In the genomic region with DNA sequence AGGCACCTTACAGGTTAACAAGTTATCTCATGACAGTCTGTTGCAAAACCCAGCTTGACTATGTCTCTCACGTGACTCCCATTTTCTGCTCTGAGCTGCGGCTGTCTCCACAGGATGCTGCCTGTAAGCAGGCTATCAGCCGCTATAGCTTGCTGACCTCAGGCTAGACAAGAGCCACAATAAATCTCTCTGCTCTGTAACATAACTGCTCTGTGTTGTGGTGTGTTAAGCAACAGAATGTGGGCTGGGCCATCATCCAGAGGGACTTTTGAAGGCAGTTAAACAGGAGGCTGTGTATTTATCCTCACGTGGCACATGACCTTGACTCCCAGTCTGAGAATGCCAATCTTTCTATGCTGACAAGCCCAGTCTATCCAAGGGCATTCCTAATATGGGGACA, we compare ENCODE assay signal across 18 mouse cellular contexts.
A peak's percentile ranks its signal among the peaks of the same experiment; 100 is the strongest.
DNase-seq lines count a peak whose midpoint lies in the region; ATAC-seq lines count a peak whose summit lies in the region.
"Had no signal": no experiment of that assay in that cellular context is flagged by ENCODE, and none has a peak within 500 bp of the region (broad histone marks: within the 10 kb centered on the region; RNA-seq: fewer than 3 reads in every experiment).

No protein-coding gene starts in this region.

- no peak overlapping the region for H3K27ac ChIP-seq in kidney, embryonic 14.5 days (ENCODE audit: low read depth, low read length)
- no peak overlapping the region for H3K27ac ChIP-seq in hindbrain, embryonic 16.5 days (ENCODE audit: low read depth, low read length)
- H3K27ac ChIP-seq: embryonic facial prominence, embryonic 13.5 days; forebrain, embryonic 12.5 days; left cerebral cortex, adult 2 months; limb, embryonic 13.5 days had no signal

- no peak overlapping the region for H3K9ac ChIP-seq in kidney, embryonic 14.5 days (ENCODE audit: low read depth, low read length)
- H3K9ac ChIP-seq in hindbrain, embryonic 16.5 days (ENCODE audit: low read depth, low read length) = no peak overlapping the region
- H3K9ac ChIP-seq: embryonic facial prominence, embryonic 13.5 days; forebrain, embryonic 12.5 days; heart, embryonic 12.5 days; limb, embryonic 13.5 days had no signal

- ATAC-seq in kidney, embryonic 14.5 days (ENCODE audit: low FRiP score, low TSS enrichment) = peak; percentile 68; the same call in 1 of the 2 replicates
- no peak for ATAC-seq in hindbrain, embryonic 16.5 days
- ATAC-seq: CD4-positive, CD25-positive, alpha-beta regulatory T cell, adult 4 months had no signal

- H3K4me1 ChIP-seq in kidney, embryonic 14.5 days (ENCODE audit: control insufficient read depth, insufficient read depth, low read length) = no peaks in the 10 kb centered on the region
- H3K4me1 ChIP-seq in hindbrain, embryonic 16.5 days (ENCODE audit: control insufficient read depth, insufficient read depth, low read depth, low read length) = no peaks in the 10 kb centered on the region
- H3K4me1 ChIP-seq: megakaryocyte, embryonic 14.5 days had no signal

- DNase-seq in kidney, adult 8-10 months = no peak
- DNase-seq in CD4-positive helper T cell, adult 2 months (ENCODE audit: low read depth, low spot score) = peak; percentile 13
- DNase-seq in adrenal gland, adult 8-10 months = peak; percentile 72
- peak; percentile 69 for DNase-seq in gonadal fat pad, adult 2 months (ENCODE audit: low read depth)
- DNase-seq in urinary bladder, adult 2 months (ENCODE audit: low spot score) = no peak
- no peak for DNase-seq in gastrocnemius, postnatal 25 days
- DNase-seq: cerebellum, adult 11-12 months; gastrocnemius, postnatal 10 days; lung, adult 18-20 months had no signal

- no peaks in the 10 kb centered on the region for H3K27me3 ChIP-seq in kidney, embryonic 14.5 days (ENCODE audit: control insufficient read depth, insufficient read depth, low read length)
- H3K27me3 ChIP-seq in hindbrain, embryonic 16.5 days (replicated peaks; ENCODE audit: control insufficient read depth, insufficient read depth, low read length) = no peaks in the 10 kb centered on the region
- H3K27me3 ChIP-seq: embryonic facial prominence, embryonic 13.5 days; forebrain, embryonic 12.5 days; heart, embryonic 12.5 days; limb, embryonic 13.5 days; megakaryocyte, embryonic 14.5 days had no signal

- H3K36me3 ChIP-seq in kidney, embryonic 14.5 days (ENCODE audit: control insufficient read depth, insufficient read depth, low read length) = no peaks in the 10 kb centered on the region
- no peaks in the 10 kb centered on the region for H3K36me3 ChIP-seq in hindbrain, embryonic 16.5 days (ENCODE audit: control insufficient read depth, insufficient read depth, low read length)
- H3K36me3 ChIP-seq: embryonic facial prominence, embryonic 13.5 days; forebrain, embryonic 12.5 days; heart, embryonic 12.5 days; limb, embryonic 13.5 days had no signal

- H3K4me2 ChIP-seq in kidney, embryonic 14.5 days (replicated peaks; ENCODE audit: low read depth, low read length) = no peak overlapping the region
- no peak overlapping the region for H3K4me2 ChIP-seq in hindbrain, embryonic 16.5 days (ENCODE audit: low read length)
- H3K4me2 ChIP-seq: embryonic facial prominence, embryonic 13.5 days; forebrain, embryonic 12.5 days; heart, embryonic 12.5 days; limb, embryonic 13.5 days had no signal

- H3K4me3 ChIP-seq in kidney, embryonic 14.5 days (ENCODE audit: low read length) = no peak overlapping the region
- H3K4me3 ChIP-seq in hindbrain, embryonic 16.5 days (ENCODE audit: low read length) = no peak overlapping the region
- H3K4me3 ChIP-seq: embryonic facial prominence, embryonic 13.5 days; forebrain, embryonic 12.5 days; heart, embryonic 12.5 days; left cerebral cortex, adult 2 months; limb, embryonic 13.5 days; megakaryocyte, embryonic 14.5 days had no signal

- no peaks in the 10 kb centered on the region; the same call in 1 of the 2 replicates for H3K9me3 ChIP-seq in kidney, embryonic 14.5 days (ENCODE audit: control insufficient read depth, low read length)
- H3K9me3 ChIP-seq in hindbrain, embryonic 16.5 days (ENCODE audit: control insufficient read depth, low read length) = no peaks in the 10 kb centered on the region
- H3K9me3 ChIP-seq: embryonic facial prominence, embryonic 13.5 days; forebrain, embryonic 12.5 days; limb, embryonic 13.5 days had no signal

- WGBS in kidney, embryonic 14.5 days = 23% methylated on average over 4 of the region's 4 CpGs
- 49% methylated on average over 4 of the region's 4 CpGs for WGBS in hindbrain, embryonic 16.5 days

Comparison
In these comparisons a context has a peak if more than half of its experiments do, and no peak if none do; other contexts are left out.
1. DNase-seq: peak in CD4-positive helper T cell, adult 2 months (single experiment), adrenal gland, adult 8-10 months (single experiment) and gonadal fat pad, adult 2 months (single experiment); none in kidney, adult 8-10 months (0 of 2), urinary bladder, adult 2 months (single experiment) and gastrocnemius, postnatal 25 days (single experiment).